Mouse (Mus musculus) adrenal gland, adult (tissue): ENCODE measurements around the gene Map2.

Experiments used
- DNase-seq, 2 experiments: peaks; one replicate each; pipeline ENCODE4 v3.0.0; 2022 to 2023; ENCODE audit warnings: low spot score in 1 of 2; ENCODE audit not compliant: inconsistent age in 2 of 2

Map2 gene

GRCm38 (mm10) chr1:66386751-66387452 is 211.8 kb downstream of the Map2 start:
- DNase-seq, result no peak

DNA sequence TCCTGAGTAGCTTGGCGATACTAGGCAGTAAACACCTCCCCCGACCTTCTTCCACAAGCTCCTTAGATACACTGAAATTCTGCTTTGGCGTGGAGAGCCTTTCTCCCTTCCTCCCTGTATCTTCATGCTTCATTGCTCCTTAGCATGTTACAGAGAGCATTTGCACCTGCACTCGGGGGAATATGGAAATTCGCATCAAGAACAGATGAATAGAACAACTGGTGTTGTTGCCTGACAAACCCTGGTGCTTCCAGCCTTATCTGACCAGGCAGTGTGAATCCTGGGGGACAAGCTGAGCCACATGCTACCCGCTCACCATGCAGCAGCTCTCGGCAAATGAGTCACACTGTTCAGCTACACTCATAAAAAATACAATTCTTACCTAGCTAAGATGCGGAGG is 213.5 kb downstream of the Map2 start:
- DNase-seq, result no peak

DNA sequence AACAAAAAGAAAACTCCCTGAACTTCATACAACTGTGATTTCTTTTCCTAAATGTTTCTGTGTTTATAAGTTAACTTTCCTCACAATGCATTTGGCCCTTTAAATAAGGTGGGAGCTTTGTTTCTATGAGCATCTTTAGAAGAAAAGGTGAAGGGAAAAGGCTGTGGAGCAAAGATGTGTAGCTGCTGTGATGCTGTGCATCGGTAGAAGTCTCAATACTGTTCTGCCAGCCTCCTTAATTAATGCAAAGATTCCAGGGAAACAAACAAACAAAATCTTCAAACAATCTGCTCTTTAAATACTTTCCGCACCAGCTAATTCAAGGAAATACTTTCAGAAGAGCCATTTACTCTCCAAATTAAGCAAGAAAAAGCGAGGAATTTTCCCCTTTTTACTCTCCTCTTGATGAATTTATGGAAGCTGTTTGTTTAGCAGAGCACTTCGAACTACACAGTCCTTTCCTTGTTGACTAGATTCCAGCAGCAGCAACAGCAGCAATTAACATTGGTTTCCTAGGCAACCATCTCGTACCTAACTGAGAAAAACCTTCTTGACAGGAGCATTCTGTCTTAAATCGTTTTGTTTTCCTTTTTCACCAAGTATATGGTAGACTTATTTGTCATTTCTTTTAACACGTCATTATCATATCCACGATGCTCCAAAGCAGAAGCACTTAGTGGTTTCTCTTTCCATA is 220.0 kb downstream of the Map2 start:
- DNase-seq, result no peak

GRCm38 (mm10) chr1:66395826-66396225 is 220.8 kb downstream of the Map2 start:
- DNase-seq, result no peak

DNA sequence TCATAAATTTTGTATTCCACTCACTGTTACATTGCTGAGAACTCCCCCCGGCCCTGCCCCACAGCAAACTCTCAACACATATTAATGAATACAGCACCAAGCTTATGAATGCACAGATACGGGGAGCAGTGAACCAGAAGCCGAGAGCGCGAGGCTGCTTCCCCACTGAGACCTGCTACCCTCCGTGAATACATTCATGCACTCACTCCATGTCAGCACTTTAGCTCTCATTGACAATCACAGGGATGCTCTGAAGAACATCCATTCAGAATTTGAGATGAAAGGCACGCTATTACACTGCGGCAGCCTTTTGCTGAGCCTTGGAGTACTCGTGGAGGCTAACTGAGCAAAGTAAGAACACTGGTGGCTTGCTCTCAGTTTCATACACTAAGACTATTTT is 226.8 kb downstream of the Map2 start:
- DNase-seq, result no peak

DNA sequence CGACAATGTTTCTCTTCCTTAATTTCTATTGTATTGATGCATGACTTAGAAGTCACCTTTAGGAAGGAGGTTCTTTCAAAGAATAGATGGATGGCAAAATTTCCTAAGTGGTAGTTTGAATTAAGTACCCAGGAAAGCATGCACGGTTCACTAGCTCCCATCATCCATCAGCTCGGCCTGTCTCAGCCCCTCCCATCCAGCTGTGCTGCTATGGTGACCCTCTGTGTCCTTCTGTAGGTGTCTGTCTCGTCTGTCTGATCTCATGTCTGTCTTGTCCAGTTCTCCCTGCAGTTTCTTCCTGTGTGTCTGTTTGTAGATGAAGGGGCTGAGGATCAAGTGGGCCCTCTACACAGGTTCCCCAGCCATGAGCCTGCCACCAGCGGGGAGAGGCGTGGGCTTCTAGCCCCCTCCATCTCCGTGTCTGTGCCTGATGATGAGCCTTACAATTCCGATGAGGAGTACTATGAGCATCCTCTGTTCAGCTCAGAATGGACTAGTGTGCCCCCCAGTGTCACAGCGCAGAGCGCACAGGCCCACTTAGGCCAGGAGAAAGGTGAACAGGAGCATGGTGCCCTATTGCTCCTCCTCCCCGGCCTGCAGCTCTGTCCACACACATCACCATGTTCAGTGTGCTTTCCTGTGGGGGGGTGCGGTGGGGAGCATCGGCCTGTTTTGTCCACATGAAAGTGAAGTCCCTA is 232.3 kb downstream of the Map2 start:
- DNase-seq, result no peak

DNA sequence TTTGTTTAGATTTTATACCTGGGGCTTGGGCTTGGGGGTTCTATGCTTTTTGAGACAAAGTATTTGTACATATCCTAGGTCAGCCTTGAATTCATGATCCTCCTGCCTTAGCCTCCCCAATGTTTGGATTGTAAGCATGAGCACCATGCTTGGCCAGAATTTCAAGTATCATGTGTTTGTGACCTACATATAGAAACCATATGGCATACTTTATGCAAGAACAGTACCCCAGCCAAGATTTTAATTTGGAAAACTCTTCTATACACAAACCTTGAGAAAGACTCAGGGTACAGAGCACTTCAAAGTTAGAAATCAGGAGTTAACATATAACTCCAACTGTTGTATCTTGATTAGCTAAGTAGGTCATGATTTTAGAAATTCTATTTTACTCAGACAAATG is 243.3 kb downstream of the Map2 start:
- no peak for DNase-seq

DNA sequence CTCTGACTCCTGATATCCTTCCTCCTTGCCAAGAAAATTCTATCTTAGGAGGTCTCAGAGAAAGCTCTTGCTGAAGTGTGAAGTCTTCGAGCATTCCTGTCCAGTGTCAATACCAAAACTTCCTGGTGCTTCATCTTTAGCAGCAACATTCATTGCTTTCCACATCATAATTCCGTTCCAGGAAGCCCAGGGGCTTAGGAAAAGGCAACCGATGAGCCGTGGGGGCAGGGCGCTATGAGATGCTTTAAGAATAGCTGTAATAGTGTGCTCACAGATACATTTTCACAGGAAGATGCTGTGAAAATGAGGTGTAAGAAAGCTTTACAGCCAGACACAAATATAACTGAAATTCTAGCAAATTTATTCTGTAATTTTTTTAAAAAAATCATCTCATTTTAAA is 251.0 kb downstream of the Map2 start:
- DNase-seq, result no peak

GRCm38 (mm10) chr1:66430962-66431361 is 255.9 kb downstream of the Map2 start:
- DNase-seq, result no peak

DNA sequence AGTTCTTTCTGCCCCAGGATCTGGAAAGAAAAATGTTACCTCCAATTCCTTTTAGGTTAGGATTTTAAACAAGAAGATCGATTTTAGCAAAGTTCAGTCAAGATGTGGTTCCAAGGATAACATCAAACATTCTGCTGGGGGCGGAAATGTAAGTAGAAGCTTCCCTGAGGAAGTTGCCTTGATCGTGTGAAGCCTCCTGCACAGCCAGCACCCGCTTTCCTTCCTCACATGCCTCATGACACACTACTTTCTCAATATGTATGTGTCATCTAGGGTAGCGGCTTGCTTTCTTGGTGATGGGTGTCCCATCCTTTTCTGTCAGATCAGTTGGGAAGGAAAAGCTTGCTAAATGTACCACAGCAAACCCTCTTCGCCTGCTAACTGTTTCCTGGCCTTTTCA is 256.4 kb downstream of the Map2 start:
- no peak for DNase-seq

DNA sequence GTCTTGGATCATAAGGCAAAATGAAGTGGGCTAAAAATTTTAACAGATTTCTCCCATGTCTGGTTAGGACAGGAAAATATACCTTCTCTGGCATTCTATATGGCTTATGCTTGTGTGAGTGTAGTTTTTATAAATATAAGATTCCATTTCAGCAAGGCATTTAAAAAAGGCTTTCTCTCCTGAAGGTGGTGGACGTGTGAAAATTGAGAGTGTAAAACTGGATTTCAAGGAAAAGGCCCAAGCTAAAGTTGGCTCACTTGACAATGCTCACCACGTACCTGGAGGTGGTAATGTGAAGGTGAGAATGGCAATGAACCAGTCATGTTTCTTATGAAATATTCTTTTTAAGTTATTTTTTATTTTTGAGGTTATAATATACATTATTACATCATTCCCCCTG is 263.0 kb downstream of the Map2 start:
- no peak for DNase-seq

DNA sequence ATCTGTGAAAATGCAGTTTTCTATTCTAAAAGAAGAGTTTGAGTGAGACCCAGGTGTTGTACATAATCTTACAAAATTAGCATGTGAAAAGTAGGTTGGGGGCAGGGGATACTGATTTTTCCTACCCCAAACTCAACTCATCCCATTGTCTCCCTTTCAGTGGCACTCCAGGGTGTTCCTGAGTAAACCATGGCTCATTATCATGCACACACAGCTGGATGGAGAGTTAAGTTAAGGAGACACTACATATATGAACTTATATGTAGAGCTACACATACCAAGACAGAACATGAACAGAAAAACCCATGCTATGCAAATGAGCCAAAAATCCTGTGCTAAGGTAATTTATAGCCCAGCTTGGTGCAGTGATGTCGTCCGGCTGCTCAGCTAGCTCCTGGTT is 267.8 kb downstream of the Map2 start:
- no peak for DNase-seq

DNA sequence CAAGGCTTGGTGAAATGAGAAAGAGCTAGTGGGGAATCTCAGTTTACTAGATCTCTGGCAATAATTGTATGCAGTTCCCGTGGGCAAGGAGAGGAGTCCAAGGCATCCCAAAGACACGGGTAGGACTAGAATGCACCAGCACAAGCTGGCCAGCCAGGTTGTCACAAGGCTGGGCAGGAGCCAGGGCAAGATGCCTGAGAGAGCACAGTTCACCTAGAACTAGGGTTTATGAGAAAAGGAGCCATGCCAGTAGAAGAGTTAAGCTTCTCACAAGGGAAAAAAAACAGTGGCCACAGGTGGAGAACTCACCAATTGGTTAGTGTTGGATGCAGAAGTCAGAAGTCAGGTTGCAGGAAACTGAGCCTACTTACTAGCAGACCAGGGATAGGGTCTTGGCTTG is 274.4 kb downstream of the Map2 start:
- no peak for DNase-seq

GRCm38 (mm10) chr1:66456580-66456979 is 281.5 kb downstream of the Map2 start:
- no peak for DNase-seq

DNA sequence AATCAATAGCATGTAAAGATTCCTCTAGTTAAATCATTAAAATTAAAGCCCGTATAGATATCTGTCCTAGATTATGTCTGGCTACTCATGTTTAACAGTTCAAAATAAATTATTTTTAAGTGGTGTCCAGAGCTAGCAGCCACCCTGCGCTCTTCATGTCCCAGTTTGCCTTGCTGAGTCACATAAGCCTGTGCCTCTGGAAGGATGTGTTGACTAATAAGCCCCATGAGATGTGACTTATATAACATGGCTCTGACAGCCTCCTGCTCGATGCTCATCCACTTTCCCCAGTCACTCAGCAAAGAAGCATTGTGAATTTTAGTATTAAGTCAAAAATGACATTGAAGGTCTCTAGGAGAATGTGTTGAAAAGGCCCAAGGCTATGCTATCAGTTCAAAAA is 282.7 kb downstream of the Map2 start:
- no peak for DNase-seq

DNA sequence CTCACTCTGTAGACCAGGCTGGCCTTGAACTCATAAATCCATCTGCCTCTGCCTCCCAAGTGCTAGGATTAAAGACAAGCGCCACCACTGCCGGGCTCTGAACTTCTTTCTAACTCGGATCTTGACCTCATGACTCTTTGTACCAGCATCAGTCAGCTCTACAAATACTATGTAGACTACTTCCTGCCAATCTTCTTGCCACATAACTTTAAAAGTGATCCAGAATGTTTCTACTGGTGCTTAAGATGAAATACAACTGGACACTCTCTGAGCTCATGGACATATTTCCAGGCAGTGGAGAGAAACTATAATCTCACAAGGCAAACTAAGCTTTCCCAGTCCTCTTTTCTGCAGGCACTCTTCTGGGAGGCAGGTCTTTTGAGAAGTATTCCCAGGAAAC is 284.3 kb downstream of the Map2 start:
- DNase-seq, result no peak

GRCm38 (mm10) chr1:66460850-66461249 is 285.8 kb downstream of the Map2 start:
- no peak for DNase-seq

- DNase-seq, result peak; percentile 70 to 85
Observed at GRCm38 (mm10) chr1:66467821-66468703, 293.0 kb downstream of the Map2 start, which contains the start of gene Unc80. Unc80 (plus strand) TSS chr1:66468367.

DNA sequence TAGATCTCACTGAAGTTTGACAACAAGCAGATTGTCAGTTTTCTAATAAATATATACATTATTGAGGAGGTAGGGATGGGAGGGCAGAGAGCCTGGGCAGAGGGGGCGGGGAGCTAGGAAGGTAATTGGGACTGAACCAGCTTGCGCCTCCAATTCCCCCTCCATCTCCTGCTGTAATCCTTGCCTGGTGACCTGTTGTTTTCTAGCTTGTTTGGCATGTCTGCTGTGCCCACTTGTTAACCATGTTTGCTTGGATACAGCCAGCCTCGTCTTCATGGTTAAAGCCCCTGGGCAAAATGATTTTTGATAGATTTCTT is 293.6 kb downstream of the Map2 start:
- peak; percentile 4 to 26 for DNase-seq

DNA sequence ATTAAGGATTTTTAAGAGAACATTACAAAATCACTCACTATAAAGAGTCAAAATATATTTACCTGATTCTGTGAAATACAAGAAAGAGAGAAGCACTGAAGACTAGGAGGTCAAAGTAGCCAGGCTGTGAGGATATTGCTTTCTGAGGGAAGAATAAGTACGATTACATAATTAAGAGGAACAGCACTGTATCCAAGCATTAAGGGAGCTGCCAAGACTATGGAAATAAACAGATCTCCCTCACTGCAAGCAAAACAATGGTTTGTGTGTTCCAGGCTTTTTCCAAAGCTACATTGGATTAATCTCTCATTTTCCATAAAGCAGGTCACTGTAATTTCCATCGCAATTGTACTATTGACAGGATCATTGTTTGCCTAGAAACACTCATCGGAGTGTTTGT is 307.7 kb downstream of the Map2 start:
- DNase-seq, result no peak
